ENCODE assay signal across 8 mouse cellular contexts in the genomic region with DNA sequence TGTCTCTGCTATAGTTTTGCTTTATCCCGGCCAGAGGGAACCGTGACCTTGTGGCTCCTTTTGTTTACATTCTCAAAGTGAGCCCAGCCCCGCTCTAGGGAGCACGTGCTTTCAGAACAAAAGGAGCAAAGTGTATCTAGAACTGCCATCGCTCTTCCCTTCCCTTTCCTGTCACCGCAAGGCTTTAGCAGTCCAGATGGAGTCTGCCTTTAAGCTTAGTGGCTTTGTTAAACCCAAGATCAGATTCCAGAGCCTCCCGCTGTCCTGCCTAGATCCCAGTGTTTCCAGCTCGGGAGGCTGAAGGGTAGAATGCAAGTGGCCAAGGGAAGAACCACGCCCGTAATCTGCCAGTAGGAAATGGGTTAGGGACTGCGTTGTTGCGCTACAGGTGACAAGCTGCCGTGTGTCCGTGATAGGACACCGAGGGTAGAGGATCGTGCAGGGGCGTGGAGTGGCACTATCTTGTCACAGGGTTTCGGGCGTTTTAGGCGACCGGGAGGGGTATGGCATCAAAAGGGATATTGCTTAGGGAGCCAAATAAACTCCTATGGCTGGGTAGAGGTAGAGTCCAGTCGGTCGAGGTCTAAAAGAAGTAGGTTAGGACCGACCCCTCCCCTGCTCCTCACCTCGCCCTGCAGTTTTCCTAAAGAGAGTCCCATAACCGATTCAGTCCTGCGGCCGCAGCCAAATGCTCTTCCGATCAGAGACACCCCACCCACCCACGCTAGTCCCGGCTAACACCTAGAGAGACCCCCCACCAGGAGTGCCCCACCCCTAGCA. TPM values are rescaled to one million over a fixed set of nuclear protein-coding genes. Genes with fewer than 3 reads are reported as not detected.
A peak's percentile ranks its signal among the peaks of the same experiment; 100 is the strongest.
DNase-seq lines count a peak whose midpoint lies in the region; ATAC-seq and TF ChIP-seq lines count a peak whose summit lies in the region.

No protein-coding gene starts in this region.

- H3K27me3 ChIP-seq in heart, embryonic 16.5 days (ENCODE audit: control insufficient read depth, insufficient read depth, low read length) = no peaks in the 10 kb centered on the region
- H3K27me3 ChIP-seq in liver, adult 2 months (ENCODE audit: control insufficient read depth, insufficient read depth, low read length) = no peaks in the 10 kb centered on the region
- no peaks in the 10 kb centered on the region for H3K27me3 ChIP-seq in myocyte (ENCODE audit: control insufficient read depth, insufficient read depth, insufficient read length)

- under 1% methylated on average over 31 of the region's 31 CpGs for WGBS in heart, embryonic 16.5 days
- WGBS in liver, adult 2 months = under 1% methylated on average over 31 of the region's 31 CpGs

- peak overlapping the region; percentile 96 for H3K4me2 ChIP-seq in heart, embryonic 16.5 days (ENCODE audit: low read depth, low read length)
- peak overlapping the region; percentile 93 for H3K4me2 ChIP-seq in myocyte (ENCODE audit: low read depth)

- peak overlapping the region; percentile 90 for H3K27ac ChIP-seq in left cerebral cortex, adult 2 months
- peak overlapping the region; percentile 69 for H3K27ac ChIP-seq in heart, embryonic 16.5 days (ENCODE audit: low read length)
- H3K27ac ChIP-seq in liver, adult 2 months (replicated peaks; ENCODE audit: insufficient read depth, low read depth, low read length) = no peak overlapping the region

- peak overlapping the region; percentile 91 for H3K9ac ChIP-seq in heart, embryonic 16.5 days (ENCODE audit: low read length)
- peak overlapping the region; percentile 55 for H3K9ac ChIP-seq in liver, adult 2 months (ENCODE audit: low read depth, low read length)

- H3K4me1 ChIP-seq in heart, embryonic 16.5 days (ENCODE audit: control insufficient read depth, insufficient read depth, low read length) = peaks cover 9% of the 10 kb centered on the region
- H3K4me1 ChIP-seq in liver, adult 2 months (ENCODE audit: control insufficient read depth, insufficient read depth, low read length) = peaks cover 4% of the 10 kb centered on the region

- no peak for TF ChIP-seq CTCF in left cerebral cortex, adult 2 months (IDR thresholded peaks at IDR 0.05)
- no peak for TF ChIP-seq CTCF in liver, adult 2 months (IDR thresholded peaks at IDR 0.05; ENCODE audit: low read depth, low read length)

- intact Hi-C loops in left cerebral cortex, adult 2 months (cut with DNase I) = loop anchor here (1.0 kb wide), 1 partner anchor 71 kb away; the partner anchor contains the start of gene Pafah2
- intact Hi-C loops in left cerebral cortex, postnatal 36 days (cut with DNase I) = loop anchor here (2.0 kb wide), 1 partner anchor 71 kb away; the partner anchor contains the start of gene Pafah2
- intact Hi-C loops in gastrocnemius, postnatal 36 days (cut with DNase I) = loop anchor here (2.0 kb wide), 1 partner anchor 71 kb away; the partner anchor contains the start of gene Pafah2

- peak; percentile 3; the same call in 1 of the 2 replicates for ATAC-seq in heart, embryonic 16.5 days (replicated peaks; ENCODE audit: extremely low read depth, insufficient read depth, low FRiP score)

- peak overlapping the region; percentile 69 for H3K4me3 ChIP-seq in left cerebral cortex, adult 2 months
- peak overlapping the region; percentile 90 for H3K4me3 ChIP-seq in heart, embryonic 16.5 days (ENCODE audit: low read length)
- H3K4me3 ChIP-seq in liver, adult 2 months (ENCODE audit: insufficient read depth, low read depth, low read length) = peak overlapping the region; percentile 32
- peak overlapping the region; percentile 33 for H3K4me3 ChIP-seq in myocyte

- peaks cover 3% of the 10 kb centered on the region; the same call in 1 of the 2 replicates for H3K9me3 ChIP-seq in heart, embryonic 16.5 days (replicated peaks; ENCODE audit: control insufficient read depth, low read length)

- TF ChIP-seq POLR2A in liver, adult 2 months (IDR thresholded peaks at IDR 0.05; ENCODE audit: extremely low read depth, insufficient read depth, low read length) = no peak
- TF ChIP-seq POLR2A in myocyte (IDR thresholded peaks at IDR 0.05; ENCODE audit: insufficient read length, low read depth) = no peak

- peaks cover 18% of the 10 kb centered on the region for H3K36me3 ChIP-seq in heart, embryonic 16.5 days (ENCODE audit: control insufficient read depth, insufficient read depth)
- no peaks in the 10 kb centered on the region for H3K36me3 ChIP-seq in liver, adult 2 months (ENCODE audit: control insufficient read depth, insufficient read depth, low read length)
- no peaks in the 10 kb centered on the region for H3K36me3 ChIP-seq in myocyte (ENCODE audit: control insufficient read depth, insufficient read depth)

- no peak for DNase-seq in left cerebral cortex, adult 2 months (ENCODE audit: extremely low spot score in 1 of 2, low spot score in 2 of 2)
- DNase-seq in left cerebral cortex, postnatal 36 days (ENCODE audit: low spot score in 2 of 2) = no peak
- peak; percentile 75 for DNase-seq in embryo, embryonic 11 days
- DNase-seq in liver, adult 2 months (ENCODE audit: extremely low read depth, low read depth, low spot score) = peak; percentile 54
- DNase-seq in adipocyte (ENCODE audit: low spot score) = no peak
- DNase-seq in gastrocnemius, postnatal 36 days = no peak

- peak overlapping the region; percentile 30 for H3ac ChIP-seq in myocyte (ENCODE audit: control insufficient read depth, insufficient read length)

- H3K79me2 ChIP-seq in liver, adult 2 months (ENCODE audit: control insufficient read depth, insufficient read depth, low read length) = no peaks in the 10 kb centered on the region
- H3K79me2 ChIP-seq in myocyte (ENCODE audit: control insufficient read depth, insufficient read depth) = peaks cover 20% of the 10 kb centered on the region

TF ChIP-seq in myocyte, 11 proteins besides CTCF, POLR2A, EP300 and RAD21:
- no peak for TF ChIP-seq TCF3 (IDR thresholded peaks at IDR 0.05; ENCODE audit: insufficient read length, low read depth)
- TF ChIP-seq POLR2AphosphoS2 (IDR thresholded peaks at IDR 0.05; ENCODE audit: insufficient read length, low read depth) = no peak
- no peak for TF ChIP-seq MYOD1 (IDR thresholded peaks at IDR 0.05; ENCODE audit: control insufficient read depth in 1 of 3, insufficient read length in 2 of 3, low read depth in 2 of 3)
- no peak for TF ChIP-seq SRF (IDR thresholded peaks at IDR 0.05; ENCODE audit: control insufficient read depth, insufficient read length, low read depth)
- no peak for TF ChIP-seq USF1 (IDR thresholded peaks at IDR 0.05; ENCODE audit: low read depth)
- no peak for TF ChIP-seq E2F4 (IDR thresholded peaks at IDR 0.05; ENCODE audit: insufficient read depth)
- no peak for TF ChIP-seq MYOG (IDR thresholded peaks at IDR 0.05; ENCODE audit: control insufficient read depth in 1 of 3, insufficient read depth in 1 of 3, insufficient read length in 2 of 3, low read depth in 2 of 3)
- TF ChIP-seq CEBPB (IDR thresholded peaks at IDR 0.05; ENCODE audit: insufficient read depth, poor library complexity, severe bottlenecking) = no peak
- TF ChIP-seq REST (IDR thresholded peaks at IDR 0.05; ENCODE audit: insufficient read depth, insufficient read length) = no peak
- no peak for TF ChIP-seq MAX (IDR thresholded peaks at IDR 0.05; ENCODE audit: low read depth)
- TF ChIP-seq TCF12 (IDR thresholded peaks at IDR 0.05; ENCODE audit: insufficient read depth, poor library complexity, severe bottlenecking) = no peak

RNA-seq across cellular contexts. Expression of gene Stmn1, which starts 0.5 kb away (rescaled TPM):
- total RNA-seq in left cerebral cortex, adult 2 months (2021) = 1,000 to 10,000 TPM in 1 of 2 experiments, 100 to 1,000 TPM in 1; 990 to 1,034 TPM
- 1,000 to 10,000 TPM; 1,022 to 1,141 TPM for total RNA-seq in left cerebral cortex, postnatal 36 days (2021)
- polyA plus RNA-seq in heart, embryonic 16.5 days (2015; fragmentation: Nextera tagmentation; extraction: Ambion mirVana) = 936 and 979 TPM in 2 replicates
- total RNA-seq in liver, adult 2 months (2014; rRNA removed) = 4.4 and 12.8 TPM in 2 replicates
- 0.49 and 2.8 TPM in 2 replicates for polyA plus RNA-seq in liver, adult 2 months (2012; rRNA removed)
- 213 TPM for polyA plus RNA-seq in myocyte (2012; fragmentation: generic; extraction: Trizol)
- 1 to 10 TPM; 8.0 TPM for total RNA-seq in gastrocnemius, postnatal 36 days (2021)

RNA-seq across cellular contexts. Expression of gene Paqr7, which starts 28.9 kb away (rescaled TPM):
- 10 to 100 TPM; 69.3 to 77.9 TPM for total RNA-seq in left cerebral cortex, adult 2 months (2021)
- 10 to 100 TPM; 56.5 to 65.6 TPM for total RNA-seq in left cerebral cortex, postnatal 36 days (2021)
- polyA plus RNA-seq in heart, embryonic 16.5 days (2015; fragmentation: Nextera tagmentation; extraction: Ambion mirVana) = 12.4 and 13.2 TPM in 2 replicates
- total RNA-seq in liver, adult 2 months (2014; rRNA removed) = 18.7 and 20.3 TPM in 2 replicates
- 46.1 and 58.5 TPM in 2 replicates for polyA plus RNA-seq in liver, adult 2 months (2012; rRNA removed)
- 9.5 TPM for polyA plus RNA-seq in myocyte (2012; fragmentation: generic; extraction: Trizol)
- 1 to 10 TPM; 2.4 to 3.0 TPM for total RNA-seq in gastrocnemius, postnatal 36 days (2021)

RNA-seq across cellular contexts. Expression of gene Aunip, which starts 43.2 kb away (rescaled TPM):
- under 1 TPM; 0.54 to 0.63 TPM for total RNA-seq in left cerebral cortex, adult 2 months (2021)
- total RNA-seq in left cerebral cortex, postnatal 36 days (2021) = under 1 TPM in 1 of 2 experiments, not detected in 1; 0.32 TPM
- polyA plus RNA-seq in heart, embryonic 16.5 days (2015; fragmentation: Nextera tagmentation; extraction: Ambion mirVana) = 8.1 and 10.0 TPM in 2 replicates
- 0.09 and 0.34 TPM in 2 replicates for total RNA-seq in liver, adult 2 months (2014; rRNA removed)
- polyA plus RNA-seq in liver, adult 2 months (2012; rRNA removed) = not detected in 2 replicates
- polyA plus RNA-seq in myocyte (2012; fragmentation: generic; extraction: Trizol) = 2.3 TPM
- under 1 TPM in 1 of 2 experiments, not detected in 1; 0.20 TPM for total RNA-seq in gastrocnemius, postnatal 36 days (2021)

Comparison
In these comparisons a context has a peak if more than half of its experiments do, and no peak if none do; other contexts are left out.
1. DNase-seq: peak in embryo, embryonic 11 days (single experiment) and liver, adult 2 months (single experiment); none in left cerebral cortex, adult 2 months (0 of 2), left cerebral cortex, postnatal 36 days (0 of 2), adipocyte (single experiment) and gastrocnemius, postnatal 36 days (0 of 2).
2. H3K4me3 ChIP-seq: peak in every context shown above with its lines; median percentile 90 in heart, embryonic 16.5 days; 69 in left cerebral cortex, adult 2 months; 33 in myocyte; 32 in liver, adult 2 months.
3. RNA of gene Stmn1, which starts 0.5 kb away (total RNA-seq): 1,022 to 1,141 TPM in left cerebral cortex, postnatal 36 days and 990 to 1,034 TPM in left cerebral cortex, adult 2 months; 8.0 TPM in gastrocnemius, postnatal 36 days and 4.4 to 12.8 TPM in liver, adult 2 months; every median in the first group is over 10 times any median in the second.